ENCODE assay signal across 25 mouse cellular contexts in genomic region chr10:127147135-127147534, GRCm38 (mm10). TPM values are rescaled to one million over a fixed set of nuclear protein-coding genes. Genes with fewer than 3 reads are reported as not detected.
DNase-seq lines count a peak whose midpoint lies in the region; ATAC-seq and TF ChIP-seq lines count a peak whose summit lies in the region.
"Had no signal": no experiment of that assay in that cellular context is flagged by ENCODE, and none has a peak within 500 bp of the region (broad histone marks: within the 10 kb centered on the region; RNA-seq: fewer than 3 reads in every experiment).

No protein-coding gene starts in this region.

- no peak overlapping the region for H3K4me3 ChIP-seq in heart, postnatal 0 days (ENCODE audit: low read depth, low read length)
- no peak overlapping the region for H3K4me3 ChIP-seq in kidney, embryonic 16.5 days (ENCODE audit: low read length)
- no peak overlapping the region for H3K4me3 ChIP-seq in gastrocnemius, adult 2 months
- no peak overlapping the region for H3K4me3 ChIP-seq in hindbrain, postnatal 0 days (ENCODE audit: low read length)
- H3K4me3 ChIP-seq: forebrain, embryonic 10.5 days; heart, embryonic 13.5 days; hindbrain, embryonic 15.5 days; layer of hippocampus, adult 2 months; left cerebral cortex, adult 2 months; liver, embryonic 12.5 days; lung, embryonic 15.5 days; midbrain, embryonic 12.5 days; neural tube, embryonic 12.5 days had no signal

- no peak overlapping the region for H3K4me2 ChIP-seq in heart, postnatal 0 days (ENCODE audit: low read depth, low read length)
- H3K4me2 ChIP-seq in kidney, embryonic 16.5 days (replicated peaks; ENCODE audit: low read depth, low read length) = no peak overlapping the region
- no peak overlapping the region for H3K4me2 ChIP-seq in hindbrain, postnatal 0 days (ENCODE audit: low read depth, low read length)
- H3K4me2 ChIP-seq: heart, embryonic 13.5 days; hindbrain, embryonic 15.5 days; liver, embryonic 12.5 days; lung, embryonic 15.5 days; midbrain, embryonic 12.5 days; neural tube, embryonic 12.5 days had no signal

- H3K4me1 ChIP-seq in heart, postnatal 0 days (ENCODE audit: control insufficient read depth, insufficient read depth) = 0 out of 2 replicates have a peak, but pooled peaks cover 4% of the 10 kb centered on the region
- no peaks in the 10 kb centered on the region for H3K4me1 ChIP-seq in kidney, embryonic 16.5 days (ENCODE audit: insufficient read depth, low read length)
- H3K4me1 ChIP-seq in hindbrain, postnatal 0 days (ENCODE audit: insufficient read depth, low read length) = no peaks in the 10 kb centered on the region
- H3K4me1 ChIP-seq: heart, embryonic 13.5 days; hindbrain, embryonic 15.5 days; lung, embryonic 15.5 days; midbrain, embryonic 12.5 days; neural tube, embryonic 12.5 days had no signal

- 0 out of 2 replicates have a peak, but pooled peaks have one; percentile 37 for TF ChIP-seq EP300 in heart, postnatal 0 days (IDR thresholded peaks at IDR 0.05; ENCODE audit: low read depth)

- 57% methylated on average over 6 of the region's 6 CpGs for WGBS in heart, postnatal 0 days
- WGBS in kidney, embryonic 16.5 days = 57% methylated on average over 6 of the region's 6 CpGs
- WGBS in hindbrain, postnatal 0 days = 60% methylated on average over 6 of the region's 6 CpGs

- peak; percentile 60; the same call in 1 of the 2 replicates for ATAC-seq in heart, postnatal 0 days (ENCODE audit: insufficient read depth, low read depth)
- no peak for ATAC-seq in kidney, embryonic 16.5 days (ENCODE audit: low FRiP score, low TSS enrichment)
- no peak for ATAC-seq in hindbrain, postnatal 0 days
- ATAC-seq: forebrain, postnatal 0 days; intestine, embryonic 16.5 days; liver, embryonic 12.5 days had no signal

- H3K27ac ChIP-seq in heart, postnatal 0 days (ENCODE audit: low read depth) = no peak overlapping the region
- peak overlapping the region; percentile 60 for H3K27ac ChIP-seq in kidney, embryonic 16.5 days (ENCODE audit: low read length)
- H3K27ac ChIP-seq in gastrocnemius, adult 2 months = no peak overlapping the region
- H3K27ac ChIP-seq in hindbrain, postnatal 0 days = no peak overlapping the region
- H3K27ac ChIP-seq: forebrain, embryonic 10.5 days; heart, embryonic 13.5 days; hindbrain, embryonic 15.5 days; layer of hippocampus, adult 2 months; left cerebral cortex, adult 2 months; liver, embryonic 12.5 days; lung, embryonic 15.5 days; midbrain, embryonic 12.5 days; neural tube, embryonic 12.5 days; stomach, postnatal 0 days had no signal

- intact Hi-C loops in gastrocnemius, adult 2 months (cut with DNase I) = no loop called here

- H3K27me3 ChIP-seq in heart, postnatal 0 days (ENCODE audit: control insufficient read depth, insufficient read depth, low read length) = no peaks in the 10 kb centered on the region
- H3K27me3 ChIP-seq in kidney, embryonic 16.5 days (ENCODE audit: insufficient read depth, low read length) = no peaks in the 10 kb centered on the region
- no peaks in the 10 kb centered on the region for H3K27me3 ChIP-seq in hindbrain, postnatal 0 days (ENCODE audit: insufficient read depth, low read length)
- H3K27me3 ChIP-seq: heart, embryonic 13.5 days; hindbrain, embryonic 15.5 days; lung, embryonic 15.5 days; midbrain, embryonic 12.5 days; neural tube, embryonic 12.5 days had no signal

- TF ChIP-seq CTCF in heart, postnatal 0 days (IDR thresholded peaks at IDR 0.05; ENCODE audit: low read depth) = no peak
- no peak for TF ChIP-seq CTCF in gastrocnemius, adult 2 months (IDR thresholded peaks at IDR 0.05)
- TF ChIP-seq CTCF in hindbrain, postnatal 0 days (IDR thresholded peaks at IDR 0.05; ENCODE audit: low read depth) = no peak

- DNase-seq in heart, postnatal 0 days (ENCODE audit: low spot score) = peak; percentile 64
- no peak for DNase-seq in heart, adult 18-20 months
- peak; percentile 44 for DNase-seq in lung, postnatal 36 days
- no peak for DNase-seq in lung, postnatal 25 days (ENCODE audit: low spot score)
- no peak for DNase-seq in gastrocnemius, adult 2 months
- DNase-seq in hindbrain, postnatal 0 days (ENCODE audit: low spot score) = no peak
- DNase-seq: cerebellum, adult 2 months; cerebellum, postnatal 36 days; forebrain, postnatal 0 days; heart, postnatal 4 days; left cerebral cortex, postnatal 4 days; right cerebral cortex, postnatal 4 days had no signal

- H3K9ac ChIP-seq in heart, postnatal 0 days (replicated peaks; ENCODE audit: low read depth, low read length) = no peak overlapping the region
- no peak overlapping the region for H3K9ac ChIP-seq in kidney, embryonic 16.5 days (replicated peaks; ENCODE audit: low read length)
- H3K9ac ChIP-seq in hindbrain, postnatal 0 days (replicated peaks; ENCODE audit: low read length) = no peak overlapping the region
- H3K9ac ChIP-seq: forebrain, postnatal 0 days; heart, embryonic 13.5 days; hindbrain, embryonic 15.5 days; liver, embryonic 12.5 days; lung, embryonic 15.5 days; midbrain, embryonic 12.5 days; neural tube, embryonic 12.5 days had no signal

- H3K9me3 ChIP-seq in heart, postnatal 0 days (replicated peaks; ENCODE audit: control insufficient read depth, low read length) = no peaks in the 10 kb centered on the region
- H3K9me3 ChIP-seq in kidney, embryonic 16.5 days (ENCODE audit: low read length) = no peaks in the 10 kb centered on the region
- H3K9me3 ChIP-seq in hindbrain, postnatal 0 days (ENCODE audit: low read length) = no peaks in the 10 kb centered on the region
- H3K9me3 ChIP-seq: forebrain, embryonic 10.5 days; hindbrain, embryonic 15.5 days; lung, embryonic 15.5 days; midbrain, embryonic 12.5 days had no signal

- no peaks in the 10 kb centered on the region for H3K36me3 ChIP-seq in heart, postnatal 0 days (replicated peaks; ENCODE audit: control insufficient read depth, insufficient read depth, low read length)
- H3K36me3 ChIP-seq in kidney, embryonic 16.5 days (ENCODE audit: insufficient read depth, low read length) = no peaks in the 10 kb centered on the region
- H3K36me3 ChIP-seq in hindbrain, postnatal 0 days (ENCODE audit: insufficient read depth, low read length) = no peaks in the 10 kb centered on the region
- H3K36me3 ChIP-seq: forebrain, embryonic 10.5 days; heart, embryonic 13.5 days; hindbrain, embryonic 15.5 days; liver, embryonic 12.5 days; lung, embryonic 15.5 days; midbrain, embryonic 12.5 days; neural tube, embryonic 12.5 days had no signal

RNA-seq across cellular contexts. Expression of gene B4galnt1, which starts 17.9 kb away (rescaled TPM):
- 2.3 and 7.7 TPM in 2 replicates for total RNA-seq in heart, postnatal 0 days (2014; rRNA removed; ENCODE audit: low replicate concordance)
- polyA plus RNA-seq in heart, postnatal 0 days (2015; fragmentation: Nextera tagmentation; extraction: Ambion mirVana) = 0.72 and 0.82 TPM in 2 replicates
- total RNA-seq in heart, adult 18-20 months (2021) = 1 to 10 TPM; 1.8 to 7.9 TPM
- polyA plus RNA-seq in kidney, embryonic 16.5 days (2015; fragmentation: Nextera tagmentation; extraction: Ambion mirVana) = 7.2 and 10.1 TPM in 2 replicates
- under 1 TPM; 0.66 to 0.89 TPM for total RNA-seq in gastrocnemius, adult 2 months (2021)
- 111 and 112 TPM in 2 replicates for total RNA-seq in hindbrain, postnatal 0 days (2014; rRNA removed)
- polyA plus RNA-seq in hindbrain, postnatal 0 days (2015; fragmentation: Nextera tagmentation; extraction: Ambion mirVana) = 56.7 and 65.3 TPM in 2 replicates

RNA-seq across cellular contexts. Expression of gene Os9, which starts 26.2 kb away (rescaled TPM):
- total RNA-seq in heart, postnatal 0 days (2014; rRNA removed; ENCODE audit: low replicate concordance) = 39.8 and 45.2 TPM in 2 replicates
- polyA plus RNA-seq in heart, postnatal 0 days (2015; fragmentation: Nextera tagmentation; extraction: Ambion mirVana) = 36.0 and 40.0 TPM in 2 replicates
- total RNA-seq in heart, adult 18-20 months (2021) = 10 to 100 TPM; 23.2 to 28.8 TPM
- polyA plus RNA-seq in kidney, embryonic 16.5 days (2015; fragmentation: Nextera tagmentation; extraction: Ambion mirVana) = 106 and 110 TPM in 2 replicates
- 10 to 100 TPM; 10.9 to 15.1 TPM for total RNA-seq in gastrocnemius, adult 2 months (2021)
- total RNA-seq in hindbrain, postnatal 0 days (2014; rRNA removed) = 118 and 119 TPM in 2 replicates
- 128 and 129 TPM in 2 replicates for polyA plus RNA-seq in hindbrain, postnatal 0 days (2015; fragmentation: Nextera tagmentation; extraction: Ambion mirVana)

RNA-seq across cellular contexts. Expression of gene Slc26a10, which starts 33.3 kb away (rescaled TPM):
- 51.0 and 61.2 TPM in 2 replicates for total RNA-seq in heart, postnatal 0 days (2014; rRNA removed; ENCODE audit: low replicate concordance)
- 22.8 and 23.3 TPM in 2 replicates for polyA plus RNA-seq in heart, postnatal 0 days (2015; fragmentation: Nextera tagmentation; extraction: Ambion mirVana)
- 1 to 10 TPM; 8.0 to 9.2 TPM for total RNA-seq in heart, adult 18-20 months (2021)
- 2.7 and 4.4 TPM in 2 replicates for polyA plus RNA-seq in kidney, embryonic 16.5 days (2015; fragmentation: Nextera tagmentation; extraction: Ambion mirVana)
- 1 to 10 TPM; 4.1 to 5.4 TPM for total RNA-seq in gastrocnemius, adult 2 months (2021)
- 0.31 TPM in 1 of 2 replicates, not detected in the other for total RNA-seq in hindbrain, postnatal 0 days (2014; rRNA removed)
- 0.79 and 1.1 TPM in 2 replicates for polyA plus RNA-seq in hindbrain, postnatal 0 days (2015; fragmentation: Nextera tagmentation; extraction: Ambion mirVana)

RNA-seq across cellular contexts. Expression of gene Arhgef25, which starts 42.7 kb away (rescaled TPM):
- total RNA-seq in heart, postnatal 0 days (2014; rRNA removed; ENCODE audit: low replicate concordance) = 20.8 and 44.2 TPM in 2 replicates
- 10.0 and 13.8 TPM in 2 replicates for polyA plus RNA-seq in heart, postnatal 0 days (2015; fragmentation: Nextera tagmentation; extraction: Ambion mirVana)
- total RNA-seq in heart, adult 18-20 months (2021) = 10 to 100 TPM in 1 of 2 experiments, 1 to 10 TPM in 1; 8.9 to 10.1 TPM
- polyA plus RNA-seq in kidney, embryonic 16.5 days (2015; fragmentation: Nextera tagmentation; extraction: Ambion mirVana) = 47.8 and 53.8 TPM in 2 replicates
- total RNA-seq in gastrocnemius, adult 2 months (2021) = 1 to 10 TPM; 8.5 to 8.8 TPM
- 61.0 and 65.4 TPM in 2 replicates for total RNA-seq in hindbrain, postnatal 0 days (2014; rRNA removed)
- polyA plus RNA-seq in hindbrain, postnatal 0 days (2015; fragmentation: Nextera tagmentation; extraction: Ambion mirVana) = 20.3 and 21.6 TPM in 2 replicates
- total RNA-seq: monocyte, adult 5-6 weeks had no signal

RNA-seq across cellular contexts. Expression of gene Dtx3, which starts 48.4 kb away (rescaled TPM):
- 44.4 and 64.1 TPM in 2 replicates for total RNA-seq in heart, postnatal 0 days (2014; rRNA removed; ENCODE audit: low replicate concordance)
- 28.8 and 30.0 TPM in 2 replicates for polyA plus RNA-seq in heart, postnatal 0 days (2015; fragmentation: Nextera tagmentation; extraction: Ambion mirVana)
- total RNA-seq in heart, adult 18-20 months (2021) = 10 to 100 TPM; 18.1 to 21.2 TPM
- 115 and 125 TPM in 2 replicates for polyA plus RNA-seq in kidney, embryonic 16.5 days (2015; fragmentation: Nextera tagmentation; extraction: Ambion mirVana)
- total RNA-seq in gastrocnemius, adult 2 months (2021) = 10 to 100 TPM; 20.8 to 25.6 TPM
- 233 and 240 TPM in 2 replicates for total RNA-seq in hindbrain, postnatal 0 days (2014; rRNA removed)
- 170 and 185 TPM in 2 replicates for polyA plus RNA-seq in hindbrain, postnatal 0 days (2015; fragmentation: Nextera tagmentation; extraction: Ambion mirVana)

Comparison
In these comparisons a context has a peak if more than half of its experiments do, and no peak if none do; other contexts are left out.
1. DNase-seq: peak in heart, postnatal 0 days (single experiment) and lung, postnatal 36 days (single experiment); none in heart, adult 18-20 months (0 of 2), lung, postnatal 25 days (single experiment), gastrocnemius, adult 2 months (single experiment) and hindbrain, postnatal 0 days (single experiment).
2. RNA of gene B4galnt1, which starts 17.9 kb away (total RNA-seq): 111 to 112 TPM in hindbrain, postnatal 0 days; 1.8 to 7.9 TPM in heart, adult 18-20 months, 2.3 to 7.7 TPM in heart, postnatal 0 days and 0.66 to 0.89 TPM in gastrocnemius, adult 2 months; every median in the first group is over 10 times any median in the second.